Mouse (Mus musculus): ENCODE results near the gene Entpd7. TPM values are rescaled to one million over a fixed set of nuclear protein-coding genes. Genes with fewer than 3 reads are reported as not detected.

The Entpd7 gene
- polyA plus RNA-seq, 1 experiment from 2014 or later, result 2.5 TPM

Other genes starting within 250 kb of the Entpd7 start
- gene Cnnm1, start 249.2 kb upstream of the Entpd7 start, polyA plus RNA-seq (2015; fragmentation: Nextera tagmentation; extraction: Ambion mirVana), result 0.12 and 0.29 TPM in 2 replicates
- 25.3 and 28.0 TPM in 2 replicates for gene Got1, start 165.1 kb upstream of the Entpd7 start, polyA plus RNA-seq (2015; fragmentation: Nextera tagmentation; extraction: Ambion mirVana)
- 0.11 and 0.32 TPM in 2 replicates for gene Nkx2-3, start 77.3 kb upstream of the Entpd7 start, polyA plus RNA-seq (2015; fragmentation: Nextera tagmentation; extraction: Ambion mirVana)
- 3.8 and 4.8 TPM in 2 replicates for gene Slc25a28, start 14.8 kb upstream of the Entpd7 start, polyA plus RNA-seq (2015; fragmentation: Nextera tagmentation; extraction: Ambion mirVana)
- gene Cutc, start 63.3 kb downstream of the Entpd7 start, polyA plus RNA-seq (2015; fragmentation: Nextera tagmentation; extraction: Ambion mirVana), result 9.6 and 10.8 TPM in 2 replicates
- gene Cox15, start 63.3 kb downstream of the Entpd7 start, polyA plus RNA-seq (2015; fragmentation: Nextera tagmentation; extraction: Ambion mirVana), result 5.2 and 5.3 TPM in 2 replicates
- 10.7 and 13.6 TPM in 2 replicates for gene Abcc2, start 92.5 kb downstream of the Entpd7 start, polyA plus RNA-seq (2015; fragmentation: Nextera tagmentation; extraction: Ambion mirVana)

Data from liver, embryonic 16.5 days (tissue).